ENCODE assay signal across 10 mouse cellular contexts in the genomic region with DNA sequence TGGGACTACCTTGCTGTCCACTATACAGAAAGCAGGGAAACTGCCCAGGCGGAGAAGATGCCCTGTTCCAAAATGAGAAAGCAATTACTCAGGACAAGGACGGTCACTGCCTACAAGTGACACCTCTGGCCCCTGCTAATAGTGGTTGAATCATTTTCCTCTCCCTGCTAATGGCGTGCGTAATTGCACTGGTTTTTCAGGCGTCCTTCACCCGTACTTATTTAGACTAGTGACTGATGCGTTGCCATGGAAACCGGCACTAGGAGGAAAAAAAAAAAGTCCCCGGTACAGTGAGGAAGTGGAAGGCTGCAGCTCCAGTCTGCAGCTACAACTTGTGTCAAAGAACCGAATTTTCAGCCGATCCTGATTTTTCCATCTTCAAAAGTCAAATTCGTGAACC.
DNase-seq lines count a peak whose midpoint lies in the region; ATAC-seq and TF ChIP-seq lines count a peak whose summit lies in the region.
"Had no signal": no experiment of that assay in that cellular context is flagged by ENCODE, and none has a peak within 500 bp of the region (broad histone marks: within the 10 kb centered on the region; RNA-seq: fewer than 3 reads in every experiment).

No protein-coding gene starts in this region.

- TF ChIP-seq CTCF in intestine, postnatal 0 days (IDR thresholded peaks at IDR 0.05; ENCODE audit: low read depth), result no peak

- H3K4me3 ChIP-seq in intestine, postnatal 0 days (ENCODE audit: low read depth, low read length), result no peak overlapping the region
- H3K4me3 ChIP-seq: embryonic facial prominence, embryonic 15.5 days; liver, embryonic 15.5 days had no signal

- ATAC-seq in frontal cortex, adult (ENCODE audit: low TSS enrichment), result no peak
- ATAC-seq in intestine, postnatal 0 days, result no peak

- H3K9me3 ChIP-seq in intestine, postnatal 0 days (ENCODE audit: control insufficient read depth), result no peaks in the 10 kb centered on the region
- H3K9me3 ChIP-seq: embryonic facial prominence, embryonic 15.5 days; liver, embryonic 15.5 days had no signal

- no peak overlapping the region for H3K27ac ChIP-seq in intestine, postnatal 0 days (ENCODE audit: low read depth, low read length)
- H3K27ac ChIP-seq: embryonic facial prominence, embryonic 15.5 days; liver, embryonic 15.5 days had no signal

- H3K4me1 ChIP-seq in intestine, postnatal 0 days (replicated peaks; ENCODE audit: control insufficient read depth, insufficient read depth, low read length), result no peaks in the 10 kb centered on the region
- H3K4me1 ChIP-seq: liver, embryonic 15.5 days had no signal

- 27% methylated on average over 12 of the region's 12 CpGs for WGBS in intestine, postnatal 0 days

- H3K9ac ChIP-seq in intestine, postnatal 0 days (ENCODE audit: low read depth, low read length), result no peak overlapping the region
- H3K9ac ChIP-seq: embryonic facial prominence, embryonic 15.5 days; liver, embryonic 15.5 days had no signal

- H3K4me2 ChIP-seq in intestine, postnatal 0 days (replicated peaks; ENCODE audit: low read depth), result no peak overlapping the region
- H3K4me2 ChIP-seq: liver, embryonic 15.5 days had no signal

- no peaks in the 10 kb centered on the region for H3K27me3 ChIP-seq in intestine, postnatal 0 days (replicated peaks; ENCODE audit: control insufficient read depth, insufficient read depth, low read length)
- H3K27me3 ChIP-seq: embryonic facial prominence, embryonic 15.5 days; liver, embryonic 15.5 days had no signal

- DNase-seq in frontal cortex, adult 2 months (ENCODE audit: extremely low spot score in 1 of 2, low spot score in 1 of 2), result peak; percentile 62 to 76
- DNase-seq in embryo, embryonic 11.5 days (ENCODE audit: low read depth, low spot score), result peak; percentile 32
- DNase-seq in layer of hippocampus, adult 11-12 months (ENCODE audit: low spot score), result peak; percentile 59
- peak; percentile 36 for DNase-seq in neural tube, embryonic 10.5 days (ENCODE audit: extremely low spot score, low spot score)
- no peak for DNase-seq in thymus, postnatal 4 days
- DNase-seq in liver, result no peak

- no peaks in the 10 kb centered on the region for H3K36me3 ChIP-seq in intestine, postnatal 0 days (ENCODE audit: control insufficient read depth, insufficient read depth)
- H3K36me3 ChIP-seq: embryonic facial prominence, embryonic 15.5 days; liver, embryonic 15.5 days had no signal

Comparison
In these comparisons a context has a peak if more than half of its experiments do, and no peak if none do; other contexts are left out.
1. DNase-seq: peak in frontal cortex, adult 2 months (2 of 2), embryo, embryonic 11.5 days (single experiment), layer of hippocampus, adult 11-12 months (single experiment) and neural tube, embryonic 10.5 days (single experiment); none in thymus, postnatal 4 days (single experiment) and liver (single experiment).